Mouse (Mus musculus) layer of hippocampus, postnatal 25 days (tissue): ENCODE measurements at regions not wholly inside any gene's neighbourhood (a gene's known extent, or its start where the extent isn't known, plus 50 kb on each side); places are given as distances from the start of the nearest gene placed in this dataset.

Source experiments
- DNase-seq, 2 experiments: peaks; one replicate each; pipeline ENCODE4 v3.0.0; 2022; ENCODE audit warnings: mixed read lengths in 2 of 2, low spot score in 1 of 2; ENCODE audit errors: extremely low spot score in 1 of 2

- no peak for DNase-seq
Observed at GRCm38 (mm10) chr1:186572651-186573050, 133.1 kb downstream of the Tgfb2 start.

- no peak for DNase-seq
Observed at GRCm38 (mm10) chr1:186572092-186572491, 133.7 kb downstream of the Tgfb2 start.

- DNase-seq: no peak
Observed at GRCm38 (mm10) chr1:186568496-186568895, 137.3 kb downstream of the Tgfb2 start.

GRCm38 (mm10) chr1:186568076-186568475 is 137.7 kb downstream of the Tgfb2 start:
- no peak for DNase-seq

GRCm38 (mm10) chr1:186567136-186567826 is 138.5 kb downstream of the Tgfb2 start:
- no peak for DNase-seq

DNA sequence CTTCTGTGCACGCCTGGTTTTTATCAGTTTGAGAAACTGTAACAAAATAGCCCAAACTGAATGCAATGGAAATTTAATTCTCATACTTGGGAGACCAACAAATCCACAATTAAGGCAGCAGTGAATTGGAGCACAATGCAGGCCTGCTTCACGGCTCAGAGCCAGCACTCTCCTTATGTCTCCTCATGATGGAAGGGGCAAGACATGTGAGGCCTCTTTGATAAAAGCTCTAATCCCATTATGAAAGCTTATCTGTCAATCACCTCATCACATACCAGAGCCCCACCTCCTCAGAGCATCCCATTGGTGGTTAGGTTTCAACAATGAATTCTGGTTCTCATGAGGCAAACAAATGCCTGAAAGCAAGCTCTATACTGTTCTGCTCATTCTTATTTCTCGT is 143.8 kb downstream of the Tgfb2 start:
- DNase-seq: no peak

DNA sequence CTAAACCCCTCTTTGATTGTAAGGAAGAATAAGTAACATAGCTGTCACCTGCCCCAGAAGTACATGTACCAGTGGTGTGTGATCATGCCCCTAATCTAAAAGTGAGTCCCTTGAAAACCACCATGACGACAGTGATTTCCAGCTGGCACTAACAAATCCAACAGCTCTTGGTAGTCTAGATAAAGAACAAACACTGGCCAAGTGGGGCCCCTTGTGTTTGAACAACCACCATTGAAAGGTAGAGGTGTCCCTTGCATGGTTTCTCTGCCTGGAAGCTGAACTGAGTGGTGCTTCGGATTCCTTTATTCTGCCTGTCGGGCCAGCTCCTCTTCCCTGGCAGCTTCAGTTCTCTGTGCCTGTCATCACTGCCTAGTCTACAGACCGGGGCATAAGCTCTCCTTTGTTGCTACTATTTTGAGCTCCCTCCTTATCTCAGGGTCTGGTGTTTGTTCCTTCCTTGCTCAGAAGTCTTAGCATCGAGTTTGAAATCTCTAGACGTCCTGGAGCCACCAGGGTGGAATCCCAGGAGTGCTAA is 150.3 kb downstream of the Tgfb2 start:
- no peak for DNase-seq

- no peak for DNase-seq
Observed at GRCm38 (mm10) chr1:186554520-186555010, 151.2 kb downstream of the Tgfb2 start.

DNA sequence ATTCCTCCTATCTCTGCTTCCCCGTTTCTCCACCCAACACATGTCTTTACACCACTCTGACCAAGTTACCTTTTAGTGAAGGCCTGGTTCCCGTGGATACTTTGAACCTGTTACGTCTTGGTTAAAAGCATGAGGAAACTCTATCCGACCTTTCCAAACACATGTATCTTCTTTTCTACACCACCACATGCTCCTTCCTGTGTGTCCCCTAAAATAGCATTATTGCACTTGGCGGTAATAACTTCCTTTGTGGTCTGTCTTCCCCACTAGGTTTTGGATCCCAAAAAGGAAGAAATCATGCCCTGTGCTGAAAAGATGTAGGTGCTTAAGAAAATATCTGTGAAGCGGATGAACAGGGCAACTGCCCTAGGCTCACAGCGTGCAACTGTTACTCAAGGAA is 153.1 kb downstream of the Tgfb2 start:
- no peak for DNase-seq

DNA sequence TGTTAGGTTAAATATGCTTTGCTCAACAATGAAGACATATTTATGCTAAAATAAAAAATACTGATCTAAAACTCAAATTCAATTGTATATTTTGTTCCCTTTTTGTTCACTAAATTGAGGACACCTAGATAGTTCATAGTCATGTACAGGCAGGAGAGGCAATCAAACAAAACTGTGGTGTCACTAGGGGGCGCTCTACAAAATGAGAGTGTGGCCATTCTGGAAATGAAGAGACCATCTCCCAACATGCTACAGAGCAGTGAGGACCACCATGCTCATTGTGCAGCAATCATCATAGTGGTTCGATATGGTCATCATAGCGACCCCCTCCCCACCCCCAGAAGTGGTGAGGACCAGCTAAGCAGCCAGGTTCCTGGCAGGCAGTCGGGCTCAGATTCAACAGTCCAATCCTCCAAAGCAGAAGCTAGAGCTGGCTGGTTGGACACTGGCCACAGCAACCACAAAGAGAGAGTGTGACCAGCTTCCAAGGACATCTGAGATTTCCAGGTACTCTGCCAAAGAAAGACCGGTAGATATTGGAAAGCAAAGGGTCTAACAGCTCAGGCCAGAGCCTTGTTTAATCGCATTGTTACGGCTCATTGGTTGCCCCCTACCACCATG is 155.4 kb downstream of the Tgfb2 start:
- peak in 1 of 2 experiments; percentile 66 for DNase-seq

DNA sequence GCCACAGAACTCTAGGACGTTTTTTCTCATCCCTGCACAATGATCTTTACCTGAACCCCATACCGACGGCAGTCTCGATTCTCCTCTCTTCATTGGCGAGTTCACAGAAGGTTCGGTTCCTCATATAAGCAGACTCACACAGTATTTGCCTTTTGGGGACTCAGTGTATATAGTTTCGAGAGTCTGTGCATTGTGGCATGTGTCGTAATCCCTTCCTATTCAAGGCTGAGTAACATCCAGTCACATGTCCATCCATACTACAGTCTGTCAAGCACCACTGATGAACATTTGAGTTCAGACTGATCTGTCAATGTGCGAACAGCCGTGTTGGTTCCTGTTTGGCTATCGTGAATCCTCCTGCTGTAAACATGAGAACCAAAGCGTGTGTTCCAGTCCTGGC is 156.6 kb downstream of the Tgfb2 start:
- DNase-seq: no peak

GRCm38 (mm10) chr1:186546386-186547185 is 159.2 kb downstream of the Tgfb2 start:
- DNase-seq: no peak

GRCm38 (mm10) chr1:186540070-186540469 is 165.7 kb downstream of the Tgfb2 start:
- DNase-seq: no peak

DNA sequence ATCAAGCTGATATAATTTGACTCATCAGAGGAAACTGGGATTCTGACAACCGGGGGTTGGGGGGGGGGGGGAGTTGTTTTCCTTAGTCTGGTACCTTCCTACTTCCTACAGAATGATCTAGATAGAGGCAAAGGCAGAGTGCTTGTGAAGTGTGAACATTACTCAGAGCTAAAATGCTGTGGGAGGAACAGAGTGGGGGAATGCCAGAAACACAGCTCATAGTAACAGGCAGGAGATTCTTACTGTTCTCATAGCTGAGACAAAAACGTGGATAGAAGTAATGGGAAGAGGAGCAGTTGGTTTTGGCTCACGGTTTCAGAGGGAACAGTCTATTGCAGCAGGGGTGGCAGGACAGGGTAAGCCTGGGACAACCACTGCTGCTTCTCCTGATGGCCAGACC is 167.6 kb downstream of the Tgfb2 start:
- DNase-seq: no peak

- no peak for DNase-seq
Observed at GRCm38 (mm10) chr1:186515976-186516375, 189.8 kb downstream of the Tgfb2 start.

DNA sequence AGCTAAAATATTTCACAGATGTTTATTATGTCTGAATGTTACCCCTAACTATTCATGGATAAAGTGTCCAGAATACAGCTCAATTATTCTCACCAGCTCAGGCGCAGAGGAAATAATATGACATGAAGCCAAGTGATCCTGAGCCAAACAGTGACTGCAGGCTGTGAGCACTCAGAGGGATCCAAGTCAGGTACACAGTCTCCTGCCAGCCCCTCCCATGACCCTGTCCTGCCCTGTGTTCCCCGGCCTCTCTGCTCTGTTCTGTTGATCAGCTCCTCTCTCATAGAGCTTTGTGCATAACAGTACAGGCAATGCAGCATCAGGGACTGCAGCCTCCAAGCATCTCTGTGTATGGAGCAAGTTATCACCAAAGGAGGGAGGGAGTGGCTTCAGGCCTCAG is 190.7 kb downstream of the Tgfb2 start:
- no peak for DNase-seq

- DNase-seq: no peak
Observed at GRCm38 (mm10) chr1:186513861-186514260, 191.9 kb downstream of the Tgfb2 start.

DNA sequence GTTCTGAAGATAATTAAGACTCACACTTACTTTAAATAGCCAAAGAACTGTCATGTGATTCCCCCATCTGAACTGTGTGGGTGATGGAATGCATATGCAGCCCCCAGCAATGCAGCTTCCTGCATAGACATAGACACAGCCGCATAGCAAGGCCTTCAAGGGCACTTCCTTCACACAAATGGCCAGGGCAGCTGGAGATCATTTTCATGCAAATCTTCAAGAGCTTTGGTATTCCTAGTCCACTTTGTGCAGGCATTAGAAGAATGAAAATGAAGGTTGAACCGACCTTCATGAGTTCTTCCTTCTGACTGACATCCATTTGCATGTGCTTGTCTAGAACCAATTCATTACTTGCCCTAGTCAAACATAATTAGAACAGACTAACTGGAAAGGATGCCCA is 195.3 kb downstream of the Tgfb2 start:
- no peak for DNase-seq

DNA sequence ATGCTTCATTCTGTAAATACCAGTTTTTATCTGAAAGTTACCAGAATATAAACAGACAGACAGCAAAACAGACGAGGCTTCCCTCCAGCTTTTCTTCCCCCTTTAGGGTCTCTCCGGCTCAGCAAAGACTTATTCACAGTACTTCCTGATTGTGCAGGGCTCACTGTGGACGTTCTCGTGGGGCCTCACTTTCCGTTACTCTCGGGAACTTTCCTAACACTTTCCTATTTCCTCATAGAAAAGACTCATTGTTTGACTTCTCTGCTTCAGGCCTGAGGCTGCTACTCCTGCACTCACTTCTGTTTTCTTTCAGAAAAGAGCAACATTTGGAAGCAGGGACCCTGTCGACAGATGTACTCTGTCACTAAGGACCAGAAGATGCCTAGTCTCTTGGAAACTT is 197.4 kb downstream of the Tgfb2 start:
- no peak for DNase-seq

GRCm38 (mm10) chr1:186507956-186508355 is 197.8 kb downstream of the Tgfb2 start:
- no peak for DNase-seq

GRCm38 (mm10) chr1:186506517-186506916 is 199.3 kb downstream of the Tgfb2 start:
- DNase-seq: no peak
